Mouse (Mus musculus): ENCODE data around the gene Tbc1d8.

DNA sequence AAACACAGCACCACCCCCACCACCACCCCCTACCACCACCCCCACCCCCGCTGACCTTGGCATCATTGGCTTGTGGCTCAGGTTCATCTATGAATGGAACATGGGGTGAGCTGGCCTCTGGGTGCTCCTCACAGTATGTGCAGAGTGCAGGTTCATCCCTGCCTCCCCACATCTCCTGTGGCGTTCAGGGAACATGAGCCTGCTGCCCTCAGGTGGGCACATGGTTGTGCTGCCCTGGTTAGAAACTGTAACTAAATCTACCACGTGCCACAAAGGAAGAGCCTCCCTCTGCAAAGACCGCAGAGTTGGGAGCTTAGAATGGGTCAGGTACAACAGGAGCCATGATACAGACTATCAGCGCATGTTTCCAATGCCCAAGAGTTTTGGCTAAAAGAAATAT, 135.3 kb downstream of the Tbc1d8 start:
- no peak for TF ChIP-seq POLR2A (IDR thresholded peaks at IDR 0.05; ENCODE audit: low read depth, low read length)
- TF ChIP-seq CTCF (conservative IDR thresholded peaks at IDR 0.05; ENCODE audit: insufficient read depth, insufficient read length, low read depth, low read length), result no peak

Data from kidney, adult 2 months (tissue).